Mouse (Mus musculus): ENCODE measurements around the gene Usp48. TPM values are rescaled to one million over a fixed set of nuclear protein-coding genes. Genes with fewer than 3 reads are reported as not detected.
A peak's percentile ranks its signal among the peaks of the same experiment; 100 is the strongest.

The Usp48 gene
- polyA plus RNA-seq, 1 experiment: 64.1 TPM

DNA sequence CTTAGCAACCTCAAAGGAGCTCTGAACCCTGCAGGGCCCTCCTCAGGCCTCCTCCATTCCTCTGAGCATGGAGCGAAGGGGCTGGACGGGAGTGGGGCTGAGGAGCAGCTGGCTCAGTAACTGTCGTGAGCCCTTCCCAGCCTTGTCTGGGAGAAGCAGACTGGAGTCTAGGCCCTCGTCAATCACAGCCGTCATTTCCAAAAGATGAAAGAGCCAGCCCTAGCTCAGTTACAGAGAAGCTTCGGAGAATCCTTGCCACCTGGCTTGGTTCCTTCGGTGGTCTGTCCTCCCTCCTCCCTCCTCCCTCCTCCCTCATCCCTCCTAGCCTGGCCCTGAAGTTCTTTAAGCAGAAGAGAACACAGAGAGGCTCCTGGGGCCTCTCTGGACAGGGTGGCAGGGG is 87.2 kb downstream of the Usp48 start:
- no peak for DNase-seq (ENCODE audit: low read depth in 1 of 2, low spot score in 2 of 2)

GRCm38 (mm10) chr4:137681408-137682104 is 88.0 kb downstream of the Usp48 start:
- no peak overlapping the region for H3K4me3 ChIP-seq (ENCODE audit: extremely low read depth, insufficient read depth, insufficient read length)
- 9% methylated on average over 52 of the region's 52 CpGs for WGBS
- TF ChIP-seq CTCF (IDR thresholded peaks at IDR 0.05; ENCODE audit: extremely low read depth, insufficient read depth, insufficient read length, insufficient replicate concordance): no peak
- no peak for TF ChIP-seq POLR2A (IDR thresholded peaks at IDR 0.05; ENCODE audit: low read depth, low read length)
- no peak overlapping the region for H3K27ac ChIP-seq (ENCODE audit: insufficient read depth, low read length)
- H3K4me1 ChIP-seq (ENCODE audit: control insufficient read depth, insufficient read depth, insufficient read length): no peaks in the 10 kb centered on the region
- H3K27me3 ChIP-seq (ENCODE audit: control insufficient read depth, insufficient read depth, low read length): peaks cover 7% of the 10 kb centered on the region
- no peaks in the 10 kb centered on the region for H3K36me3 ChIP-seq (ENCODE audit: control insufficient read depth, insufficient read depth, low read length)
- no peak for DNase-seq (ENCODE audit: low read depth in 1 of 2, low spot score in 2 of 2)

More for the DNA sequence above, 87.2 kb downstream of the Usp48 start:
- Histone ChIP-seq H3K4me3 (ENCODE audit: extremely low read depth, insufficient read depth, insufficient read length) (no peak overlapping the region), H3K27me3 (ENCODE audit: control insufficient read depth, insufficient read depth, low read length) (peaks cover 7% of the 10 kb centered on the region), H3K27ac (ENCODE audit: insufficient read depth, low read length) (no peak overlapping the region), H3K4me1 (ENCODE audit: control insufficient read depth, insufficient read depth, insufficient read length) (no peaks in the 10 kb centered on the region), H3K36me3 (ENCODE audit: control insufficient read depth, insufficient read depth, low read length) (no peaks in the 10 kb centered on the region)
- TF ChIP-seq POLR2A (IDR thresholded peaks at IDR 0.05; ENCODE audit: low read depth, low read length) (no peak), CTCF (IDR thresholded peaks at IDR 0.05; ENCODE audit: extremely low read depth, insufficient read depth, insufficient read length, insufficient replicate concordance) (no peak)
- WGBS: 62% methylated on average over 7 of the region's 7 CpGs

DNA sequence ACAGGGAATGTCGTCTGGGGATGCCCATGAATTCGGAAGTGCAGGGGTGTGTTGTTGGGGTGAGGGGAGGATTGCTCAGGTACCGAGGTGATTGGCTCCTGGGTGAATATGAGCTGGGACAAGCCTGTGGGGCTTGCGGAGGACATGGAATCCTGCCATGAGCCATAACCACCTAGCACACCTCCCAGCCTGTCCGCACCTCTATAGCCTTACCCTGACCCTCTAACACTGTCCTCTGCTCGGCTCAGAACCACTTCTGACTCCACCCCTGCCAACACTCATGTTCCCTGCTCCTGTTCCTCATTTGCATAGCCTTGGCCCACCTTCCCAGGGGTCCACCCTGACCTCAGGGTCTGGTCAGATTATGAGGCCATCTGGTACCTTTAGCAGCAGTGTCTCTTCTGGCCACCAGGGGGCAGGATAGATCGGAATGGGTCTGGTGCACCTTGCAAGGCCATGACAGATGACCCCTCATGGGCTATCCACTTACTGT is 89.5 kb downstream of the Usp48 start:
- H3K27me3 ChIP-seq (ENCODE audit: control insufficient read depth, insufficient read depth, low read length): peaks cover 7% of the 10 kb centered on the region
- no peaks in the 10 kb centered on the region for H3K36me3 ChIP-seq (ENCODE audit: control insufficient read depth, insufficient read depth, low read length)
- WGBS: 52% methylated on average over 7 of the region's 7 CpGs
- H3K27ac ChIP-seq (ENCODE audit: insufficient read depth, low read length): no peak overlapping the region
- no peak overlapping the region for H3K4me3 ChIP-seq (ENCODE audit: extremely low read depth, insufficient read depth, insufficient read length)
- TF ChIP-seq POLR2A (IDR thresholded peaks at IDR 0.05; ENCODE audit: low read depth, low read length): no peak
- peak; percentile 66; the same call in 1 of the 2 replicates for TF ChIP-seq CTCF (IDR thresholded peaks at IDR 0.05; ENCODE audit: extremely low read depth, insufficient read depth, insufficient read length, insufficient replicate concordance)
- DNase-seq (ENCODE audit: low read depth in 1 of 2, low spot score in 2 of 2): no peak
- H3K4me1 ChIP-seq (ENCODE audit: control insufficient read depth, insufficient read depth, insufficient read length): no peaks in the 10 kb centered on the region

DNA sequence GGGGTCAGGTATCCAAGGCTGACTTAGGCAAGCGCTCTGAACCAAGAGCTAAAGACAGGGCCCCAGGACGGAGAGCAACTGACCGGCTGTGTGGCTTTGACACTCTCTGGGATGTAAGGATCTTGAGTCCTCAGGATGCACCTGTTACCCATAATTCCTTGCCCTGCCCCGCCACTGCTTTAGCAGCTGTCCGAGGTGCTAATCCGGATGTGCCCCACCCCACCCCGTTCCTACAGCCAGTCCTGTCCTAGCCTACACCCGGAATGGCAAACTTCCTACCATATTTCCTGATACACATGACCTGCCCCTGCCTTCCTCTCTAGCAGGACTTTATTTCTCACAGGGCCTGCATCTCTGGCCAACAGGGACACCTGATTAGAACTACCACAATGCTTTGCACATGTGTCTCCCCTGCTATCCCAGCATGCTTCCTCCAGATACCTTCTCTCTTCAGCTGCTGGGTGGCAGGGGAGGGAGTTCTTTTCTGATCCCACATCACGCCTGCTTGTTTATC is 91.3 kb downstream of the Usp48 start:
- 19% methylated on average over 9 of the region's 9 CpGs for WGBS
- no peaks in the 10 kb centered on the region for H3K36me3 ChIP-seq (ENCODE audit: control insufficient read depth, insufficient read depth, low read length)
- H3K4me3 ChIP-seq (ENCODE audit: extremely low read depth, insufficient read depth, insufficient read length): no peak overlapping the region
- DNase-seq (ENCODE audit: low read depth in 1 of 2, low spot score in 2 of 2): no peak
- TF ChIP-seq POLR2A (IDR thresholded peaks at IDR 0.05; ENCODE audit: low read depth, low read length): no peak
- no peak for TF ChIP-seq CTCF (IDR thresholded peaks at IDR 0.05; ENCODE audit: extremely low read depth, insufficient read depth, insufficient read length, insufficient replicate concordance)
- H3K27ac ChIP-seq (ENCODE audit: insufficient read depth, low read length): no peak overlapping the region
- H3K27me3 ChIP-seq (ENCODE audit: control insufficient read depth, insufficient read depth, low read length): peaks cover 7% of the 10 kb centered on the region
- H3K4me1 ChIP-seq (ENCODE audit: control insufficient read depth, insufficient read depth, insufficient read length): no peaks in the 10 kb centered on the region

- DNase-seq (ENCODE audit: low read depth in 1 of 2, low spot score in 2 of 2): no peak
- Histone ChIP-seq H3K27me3 (ENCODE audit: control insufficient read depth, insufficient read depth, low read length) (peaks cover 7% of the 10 kb centered on the region), H3K4me1 (ENCODE audit: control insufficient read depth, insufficient read depth, insufficient read length) (no peaks in the 10 kb centered on the region), H3K27ac (ENCODE audit: insufficient read depth, low read length) (no peak overlapping the region), H3K36me3 (ENCODE audit: control insufficient read depth, insufficient read depth, low read length) (no peaks in the 10 kb centered on the region), H3K4me3 (ENCODE audit: extremely low read depth, insufficient read depth, insufficient read length) (no peak overlapping the region)
- WGBS: 86% methylated on average over 5 of the region's 5 CpGs
- no peak for TF ChIP-seq POLR2A (IDR thresholded peaks at IDR 0.05; ENCODE audit: low read depth, low read length)
- no peak for TF ChIP-seq CTCF (IDR thresholded peaks at IDR 0.05; ENCODE audit: extremely low read depth, insufficient read depth, insufficient read length, insufficient replicate concordance)
Observed at GRCm38 (mm10) chr4:137686303-137686702, 92.7 kb downstream of the Usp48 start.

GRCm38 (mm10) chr4:137687234-137687825 is 93.8 kb downstream of the Usp48 start:
- H3K4me1 ChIP-seq (ENCODE audit: control insufficient read depth, insufficient read depth, insufficient read length): no peaks in the 10 kb centered on the region
- 78% methylated on average over 14 of the region's 14 CpGs for WGBS
- H3K36me3 ChIP-seq (ENCODE audit: control insufficient read depth, insufficient read depth, low read length): no peaks in the 10 kb centered on the region
- no peak for TF ChIP-seq POLR2A (IDR thresholded peaks at IDR 0.05; ENCODE audit: low read depth, low read length)
- no peak for TF ChIP-seq CTCF (IDR thresholded peaks at IDR 0.05; ENCODE audit: extremely low read depth, insufficient read depth, insufficient read length, insufficient replicate concordance)
- H3K27me3 ChIP-seq (ENCODE audit: control insufficient read depth, insufficient read depth, low read length): peaks cover 3% of the 10 kb centered on the region
- H3K4me3 ChIP-seq (ENCODE audit: extremely low read depth, insufficient read depth, insufficient read length): no peak overlapping the region
- no peak for DNase-seq (ENCODE audit: low read depth in 1 of 2, low spot score in 2 of 2)
- H3K27ac ChIP-seq (ENCODE audit: insufficient read depth, low read length): no peak overlapping the region

Data from spleen, adult 2 months (tissue).